Mouse (Mus musculus) testis, adult 2 months (tissue): ENCODE measurements around the gene P2rx7. TPM values are rescaled to one million over a fixed set of nuclear protein-coding genes. Genes with fewer than 3 reads are reported as not detected.

ENCODE experiments used
- H3K27ac ChIP-seq: fragments of 200-500 bp; 2 replicates; pipeline ENCODE4 v1.5.1; 2012; ENCODE audit warnings: low read depth, low read length; ENCODE audit not compliant: control insufficient read depth, insufficient read depth
- H3K27me3 ChIP-seq: fragments of 200-500 bp; 2 replicates; pipeline ENCODE4 v1.6.1; 2012; ENCODE audit warnings: mild to moderate bottlenecking, low read length, moderate library complexity; ENCODE audit not compliant: control insufficient read depth, insufficient read depth
- H3K36me3 ChIP-seq: fragments of 200-500 bp; 2 replicates; pipeline ENCODE4 v1.6.1; 2012; ENCODE audit warnings: mild to moderate bottlenecking, low read length; ENCODE audit not compliant: control insufficient read depth, insufficient read depth
- H3K4me1 ChIP-seq: fragments of 200-500 bp; 2 replicates; pipeline ENCODE4 v1.6.1; 2012; ENCODE audit warnings: low read length; ENCODE audit not compliant: control insufficient read depth, insufficient read depth
- H3K4me3 ChIP-seq: fragments of 200-500 bp; 2 replicates; pipeline ENCODE4 v1.5.1; 2012; ENCODE audit warnings: low read depth, mild to moderate bottlenecking, low read length, moderate library complexity, mixed read lengths; ENCODE audit not compliant: control insufficient read depth
- CTCF ChIP-seq: fragments of 200-500 bp; IDR thresholded peaks from 2 replicates; pipeline ENCODE4 v1.5.1; 2012; ENCODE audit warnings: low read depth, mild to moderate bottlenecking, inconsistent platforms, low read length, moderate library complexity; ENCODE audit not compliant: control insufficient read depth, insufficient read depth, insufficient replicate concordance
- POLR2A ChIP-seq: fragments of 200-500 bp; IDR thresholded peaks from 2 replicates; pipeline ENCODE4 v1.6.1; 2012; ENCODE audit warnings: low read depth, mild to moderate bottlenecking, inconsistent platforms, low read length, moderate library complexity; ENCODE audit not compliant: control insufficient read depth
- polyA plus RNA-seq: library from polyadenylated mRNA; depleted of rRNA; stranded (reverse); fragments of >200 nt; gene quantifications from 2 replicates; pipeline ENCODE4 v1.2.3, GENCODE M21; 2012

P2rx7 gene
- polyA plus RNA-seq, 1 experiment = 5.0 TPM

DNA sequence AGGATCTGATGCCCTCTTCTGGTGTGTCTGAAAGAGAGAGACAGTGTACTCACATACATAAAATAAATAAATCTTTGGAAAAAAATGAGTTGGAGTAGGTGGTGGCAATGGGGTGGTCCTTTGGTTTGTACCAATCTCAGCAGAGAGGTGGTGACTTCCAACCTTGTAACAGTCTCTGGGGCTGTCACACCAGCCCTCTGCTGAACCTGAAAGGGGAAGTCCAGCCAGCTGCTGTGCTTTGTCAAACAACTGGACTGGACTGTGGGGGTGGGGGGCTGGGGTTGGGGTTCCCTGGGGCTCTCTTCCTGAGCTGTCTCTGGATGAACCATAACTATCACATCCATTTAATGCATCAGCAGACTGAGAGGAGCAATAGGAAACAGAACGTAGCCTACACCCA is 72.0 kb downstream of the P2rx7 start:
- H3K27ac ChIP-seq = no peak overlapping the region
- no peaks in the 10 kb centered on the region for H3K27me3 ChIP-seq
- TF ChIP-seq POLR2A (no peak), CTCF (no peak)

DNA sequence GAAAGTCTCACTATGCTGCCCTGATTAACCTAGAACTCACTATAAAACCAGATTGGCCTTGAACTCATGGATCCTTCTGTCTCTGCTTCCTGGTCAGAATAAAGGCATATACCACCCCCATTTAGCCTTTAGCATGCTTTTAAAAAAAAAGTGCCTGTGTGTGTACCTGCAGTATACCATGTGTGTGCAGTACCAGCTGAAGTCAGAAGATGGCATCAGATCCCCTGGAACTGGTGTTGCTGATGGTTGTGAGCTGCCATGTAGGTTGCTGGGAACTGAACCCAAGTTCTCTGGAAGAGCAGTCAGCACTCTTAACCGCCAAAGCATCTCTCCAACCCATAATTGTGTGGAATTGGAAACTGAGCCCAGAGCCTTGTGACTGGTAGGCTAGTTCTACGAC is 73.1 kb downstream of the P2rx7 start:
- Histone ChIP-seq H3K4me3 (no peak overlapping the region), H3K27ac (no peak overlapping the region), H3K36me3 (no peaks in the 10 kb centered on the region), H3K4me1 (no peaks in the 10 kb centered on the region), H3K27me3 (no peaks in the 10 kb centered on the region)
- no peak for TF ChIP-seq POLR2A
- TF ChIP-seq CTCF = no peak

More for the DNA sequence above, 72.0 kb downstream of the P2rx7 start:
- Histone ChIP-seq H3K4me3 (no peak overlapping the region), H3K4me1 (no peaks in the 10 kb centered on the region), H3K36me3 (no peaks in the 10 kb centered on the region)

DNA sequence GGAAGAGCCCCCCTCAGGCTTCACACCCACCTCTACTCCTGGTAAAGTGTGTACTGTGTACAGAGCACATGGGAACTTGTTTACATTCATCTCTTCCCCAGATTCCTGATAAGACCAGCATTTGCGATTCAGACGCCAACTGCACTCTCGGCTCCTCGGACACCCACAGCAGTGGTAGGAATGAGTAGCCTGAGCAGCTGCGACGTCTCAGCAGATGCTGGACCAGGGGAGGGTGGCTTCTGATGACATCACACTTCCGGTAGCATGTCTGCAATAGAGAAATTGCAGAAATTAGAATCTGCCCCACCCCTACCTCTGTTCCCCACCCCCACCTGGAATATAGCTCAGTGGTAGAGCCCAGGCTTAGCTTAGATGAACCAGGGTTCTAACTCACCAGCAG is 74.7 kb downstream of the P2rx7 start:
- Histone ChIP-seq H3K4me1 (no peaks in the 10 kb centered on the region), H3K4me3 (no peak overlapping the region), H3K27ac (no peak overlapping the region), H3K27me3 (no peaks in the 10 kb centered on the region), H3K36me3 (no peaks in the 10 kb centered on the region)
- TF ChIP-seq CTCF (no peak), POLR2A (no peak)

- Histone ChIP-seq H3K4me1 (no peaks in the 10 kb centered on the region; the same call in 1 of the 2 replicates), H3K36me3 (no peaks in the 10 kb centered on the region), H3K27me3 (no peaks in the 10 kb centered on the region), H3K4me3 (no peak overlapping the region), H3K27ac (no peak overlapping the region)
- TF ChIP-seq POLR2A = no peak
- no peak for TF ChIP-seq CTCF
Observed at GRCm38 (mm10) chr5:122719168-122719567, 75.5 kb downstream of the P2rx7 start.

- H3K27me3 ChIP-seq = no peaks in the 10 kb centered on the region
- H3K4me3 ChIP-seq = no peak overlapping the region
- H3K27ac ChIP-seq = no peak overlapping the region
- no peaks in the 10 kb centered on the region for H3K36me3 ChIP-seq
- TF ChIP-seq POLR2A = no peak
- no peak for TF ChIP-seq CTCF
- peaks cover 7% of the 10 kb centered on the region for H3K4me1 ChIP-seq
Observed at GRCm38 (mm10) chr5:122725453-122725852, 81.7 kb downstream of the P2rx7 start.

DNA sequence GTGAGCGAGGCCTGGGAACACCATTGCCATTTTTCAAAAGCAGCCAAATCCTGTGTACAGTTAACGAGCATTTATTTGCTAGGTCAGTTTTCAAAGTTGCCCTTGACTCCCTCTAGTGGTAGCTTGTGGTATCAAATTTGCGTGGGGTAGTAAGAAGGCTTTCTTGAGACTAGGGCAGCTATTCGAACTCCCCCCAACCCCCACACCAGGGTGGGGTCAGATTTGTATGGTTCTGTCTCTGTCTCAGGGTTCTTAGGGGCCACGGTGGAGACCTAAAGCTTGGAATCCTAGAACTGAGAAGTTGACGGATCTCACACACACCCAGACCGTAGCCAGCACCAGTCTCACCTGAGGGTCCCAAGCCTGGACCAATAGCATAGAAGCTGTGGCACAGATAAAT is 82.4 kb downstream of the P2rx7 start:
- TF ChIP-seq POLR2A (no peak), CTCF (peak; percentile 33; the same call in 1 of the 2 replicates)
- H3K27ac ChIP-seq = no peak overlapping the region
- H3K4me1 ChIP-seq = peaks cover 7% of the 10 kb centered on the region
- H3K4me3 ChIP-seq = no peak overlapping the region
- H3K27me3 ChIP-seq = no peaks in the 10 kb centered on the region
- no peaks in the 10 kb centered on the region for H3K36me3 ChIP-seq

DNA sequence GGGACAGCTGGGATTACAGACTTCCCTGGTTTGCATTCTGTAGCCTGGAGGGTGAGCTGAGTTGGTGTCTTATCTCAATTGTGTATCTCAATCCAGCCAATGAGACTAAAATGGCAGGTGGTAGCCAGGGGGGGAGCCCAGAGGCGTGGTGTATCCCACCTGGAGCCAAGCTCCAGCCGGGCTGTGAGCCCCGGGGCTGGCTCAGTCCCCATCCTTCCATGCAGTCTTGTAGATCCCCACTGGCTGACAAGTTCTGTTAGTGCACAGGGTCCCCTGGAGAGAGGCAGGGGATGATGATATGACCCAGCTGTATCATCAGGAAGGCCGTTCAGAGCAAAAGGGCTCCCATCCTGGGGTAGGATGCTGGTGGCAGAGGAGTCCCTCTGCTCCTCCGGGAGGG is 82.9 kb downstream of the P2rx7 start:
- no peak overlapping the region for H3K4me3 ChIP-seq
- no peak overlapping the region for H3K27ac ChIP-seq
- H3K27me3 ChIP-seq = no peaks in the 10 kb centered on the region
- no peaks in the 10 kb centered on the region for H3K36me3 ChIP-seq
- TF ChIP-seq CTCF (no peak), POLR2A (no peak)
- H3K4me1 ChIP-seq = peaks cover 7% of the 10 kb centered on the region

- TF ChIP-seq POLR2A (no peak), CTCF (no peak)
- no peak overlapping the region for H3K4me3 ChIP-seq
- peaks cover 7% of the 10 kb centered on the region for H3K4me1 ChIP-seq
- H3K36me3 ChIP-seq = no peaks in the 10 kb centered on the region
- H3K27me3 ChIP-seq = no peaks in the 10 kb centered on the region
- no peak overlapping the region for H3K27ac ChIP-seq
Observed at GRCm38 (mm10) chr5:122727096-122727495, 83.4 kb downstream of the P2rx7 start.

DNA sequence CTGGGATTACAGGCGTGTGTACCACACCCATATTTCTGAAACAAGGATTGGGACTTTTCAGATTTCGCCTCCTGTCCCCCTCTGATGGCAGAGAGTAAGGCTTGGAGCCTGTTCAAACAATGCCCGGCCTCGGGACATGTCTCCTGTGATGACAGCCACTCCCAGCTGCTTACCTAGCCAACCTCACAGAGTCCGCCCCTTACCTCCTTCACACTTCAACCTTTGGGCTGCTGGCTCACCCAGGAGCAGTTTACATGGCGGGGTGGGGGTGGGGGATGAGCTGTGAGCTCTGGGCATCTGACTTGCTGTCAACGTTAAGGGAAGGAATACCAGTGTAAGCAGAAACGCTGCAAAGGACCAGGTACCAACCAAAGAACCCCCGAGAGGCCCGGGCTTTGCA is 87.1 kb downstream of the P2rx7 start:
- H3K4me1 ChIP-seq = peaks cover 6% of the 10 kb centered on the region
- H3K36me3 ChIP-seq = no peaks in the 10 kb centered on the region
- H3K27ac ChIP-seq = no peak overlapping the region
- no peaks in the 10 kb centered on the region for H3K27me3 ChIP-seq
- no peak for TF ChIP-seq POLR2A
- TF ChIP-seq CTCF = no peak
- H3K4me3 ChIP-seq = no peak overlapping the region
